Mouse (Mus musculus): ENCODE measurements at regions not wholly inside any gene's neighbourhood (a gene's known extent, or its start where the extent isn't known, plus 50 kb on each side); places are given as distances from the start of the nearest gene placed in this dataset.
A peak's percentile ranks its signal among the peaks of the same experiment; 100 is the strongest.

DNA sequence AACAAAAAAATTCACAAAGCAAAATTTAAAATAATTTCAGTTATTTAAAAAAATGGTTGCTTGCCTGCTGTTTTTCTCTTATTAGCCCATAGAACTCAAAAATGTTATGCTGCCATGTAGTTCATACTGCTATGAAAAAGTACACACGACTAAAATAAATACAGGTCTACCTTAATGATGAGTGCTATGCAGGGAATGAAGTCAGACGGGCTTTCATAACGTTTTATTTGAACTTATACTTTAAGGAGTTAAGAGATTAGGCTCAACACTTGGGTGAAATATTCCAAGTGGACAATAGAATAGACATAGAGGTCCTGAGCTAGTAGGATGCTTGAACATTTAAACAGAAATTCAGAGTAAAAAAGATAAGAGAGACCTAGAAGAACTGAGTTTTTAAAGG is 489.7 kb downstream of the Klf5 start:
- Histone ChIP-seq H3K4me3 (ENCODE audit: low read depth, low read length) (no peak overlapping the region), H3K27me3 (ENCODE audit: control insufficient read depth, insufficient read depth, low read length) (no peaks in the 10 kb centered on the region), H3K4me1 (replicated peaks; ENCODE audit: control insufficient read depth, insufficient read depth) (no peaks in the 10 kb centered on the region), H3K36me3 (ENCODE audit: control insufficient read depth, insufficient read depth, low read length) (no peaks in the 10 kb centered on the region), H3K27ac (replicated peaks) (no peak overlapping the region), H3K9me3 (ENCODE audit: control insufficient read depth, low read length) (no peaks in the 10 kb centered on the region), H3K9ac (ENCODE audit: low read length) (no peak overlapping the region), H3K4me2 (replicated peaks; ENCODE audit: low read depth) (no peak overlapping the region)
- WGBS: 53% methylated on average over 3 of the region's 3 CpGs
- no peak for DNase-seq (ENCODE audit: low spot score)
- TF ChIP-seq CTCF (IDR thresholded peaks at IDR 0.05; ENCODE audit: low read depth) (no peak), EP300 (optimal IDR thresholded peaks at IDR 0.05) (no peak)
- no peak for ATAC-seq (ENCODE audit: low FRiP score, low TSS enrichment)

DNA sequence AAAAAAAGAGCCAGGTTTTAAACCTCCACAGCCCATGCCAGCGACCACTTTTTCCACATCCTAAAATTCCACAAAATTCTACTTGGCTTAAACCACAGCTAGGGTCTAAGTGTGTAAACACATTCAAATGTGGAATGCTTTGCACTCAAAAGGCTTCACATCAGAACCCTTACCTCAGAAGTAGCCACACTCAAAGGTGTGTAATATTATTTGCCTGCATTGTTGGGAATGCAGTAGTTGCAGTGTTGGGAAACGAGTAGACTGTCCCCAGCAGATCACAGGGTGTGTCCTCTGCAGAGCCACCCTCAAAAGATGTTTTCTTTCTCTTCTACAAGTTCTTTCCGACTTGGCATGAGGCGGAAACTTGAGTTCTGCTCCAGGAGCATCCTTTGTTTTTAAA is 488.2 kb downstream of the Klf12 start:
- Histone ChIP-seq H3K27ac (replicated peaks) (no peak overlapping the region), H3K4me2 (replicated peaks; ENCODE audit: low read depth) (no peak overlapping the region), H3K9me3 (ENCODE audit: control insufficient read depth, low read length) (no peaks in the 10 kb centered on the region), H3K4me3 (ENCODE audit: low read depth, low read length) (no peak overlapping the region), H3K9ac (ENCODE audit: low read length) (no peak overlapping the region), H3K4me1 (replicated peaks; ENCODE audit: control insufficient read depth, insufficient read depth) (no peaks in the 10 kb centered on the region), H3K27me3 (ENCODE audit: control insufficient read depth, insufficient read depth, low read length) (no peaks in the 10 kb centered on the region), H3K36me3 (ENCODE audit: control insufficient read depth, insufficient read depth, low read length) (no peaks in the 10 kb centered on the region)
- ATAC-seq (ENCODE audit: low FRiP score, low TSS enrichment) (no peak), DNase-seq (ENCODE audit: low spot score) (no peak)
- TF ChIP-seq CTCF (IDR thresholded peaks at IDR 0.05; ENCODE audit: low read depth) (no peak), EP300 (optimal IDR thresholded peaks at IDR 0.05) (no peak)
- 69% methylated on average over 4 of the region's 4 CpGs for WGBS

DNA sequence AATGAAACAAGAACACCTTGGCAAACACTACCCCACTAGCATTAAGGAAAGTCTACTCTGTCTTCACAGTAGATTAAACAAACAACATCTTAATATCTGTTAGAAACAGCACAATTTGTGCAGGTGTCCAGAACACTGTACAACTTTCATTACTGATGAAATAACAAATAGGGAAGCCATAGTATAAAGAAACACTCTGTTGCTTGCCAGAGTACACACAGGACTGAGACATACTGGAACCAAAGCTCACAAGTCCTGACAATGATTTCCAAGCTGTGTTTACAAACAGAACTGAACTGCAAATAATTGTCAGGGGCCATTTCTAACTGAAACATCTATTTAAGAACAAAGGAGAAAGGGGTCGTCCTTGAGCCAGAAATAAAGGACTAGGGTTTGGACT is 478.4 kb downstream of the Klf12 start:
- H3K27ac ChIP-seq (replicated peaks): no peak overlapping the region
- TF ChIP-seq EP300 (optimal IDR thresholded peaks at IDR 0.05) (no peak), CTCF (IDR thresholded peaks at IDR 0.05; ENCODE audit: low read depth) (no peak)
- no peaks in the 10 kb centered on the region for H3K27me3 ChIP-seq (ENCODE audit: control insufficient read depth, insufficient read depth, low read length)
- no peak overlapping the region for H3K9ac ChIP-seq (ENCODE audit: low read length)
- no peaks in the 10 kb centered on the region for H3K36me3 ChIP-seq (ENCODE audit: control insufficient read depth, insufficient read depth, low read length)
- H3K9me3 ChIP-seq (ENCODE audit: control insufficient read depth, low read length): no peaks in the 10 kb centered on the region
- 30% methylated on average over 1 of the region's 1 CpGs for WGBS
- DNase-seq (ENCODE audit: low spot score) (no peak), ATAC-seq (ENCODE audit: low FRiP score, low TSS enrichment) (peak; percentile 83; the same call in 1 of the 2 replicates)
- H3K4me3 ChIP-seq (ENCODE audit: low read depth, low read length): no peak overlapping the region
- H3K4me2 ChIP-seq (replicated peaks; ENCODE audit: low read depth): no peak overlapping the region
- no peaks in the 10 kb centered on the region for H3K4me1 ChIP-seq (replicated peaks; ENCODE audit: control insufficient read depth, insufficient read depth)

DNA sequence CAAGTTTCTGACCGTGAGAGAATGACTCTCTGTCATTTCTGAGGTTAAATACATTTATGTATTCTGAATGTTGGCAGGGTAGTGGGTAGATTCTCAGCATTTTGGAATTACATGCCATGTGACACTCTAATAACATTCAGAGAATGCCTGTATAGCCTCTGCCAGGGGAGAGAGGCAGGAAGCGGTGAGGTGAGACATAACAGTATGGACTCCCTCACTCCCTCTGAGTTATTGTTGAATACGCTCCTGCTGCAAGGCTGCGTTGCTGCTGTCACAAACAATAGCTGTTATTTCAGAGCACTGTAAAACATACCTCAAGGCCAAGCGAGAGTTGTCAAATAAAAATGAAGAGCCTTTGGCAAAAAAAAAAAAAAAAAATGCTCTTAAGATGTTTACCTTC is 477.9 kb downstream of the Klf12 start:
- Histone ChIP-seq H3K9me3 (ENCODE audit: control insufficient read depth, low read length) (no peaks in the 10 kb centered on the region), H3K36me3 (ENCODE audit: control insufficient read depth, insufficient read depth, low read length) (no peaks in the 10 kb centered on the region), H3K27ac (replicated peaks) (no peak overlapping the region), H3K4me3 (ENCODE audit: low read depth, low read length) (no peak overlapping the region), H3K4me1 (replicated peaks; ENCODE audit: control insufficient read depth, insufficient read depth) (no peaks in the 10 kb centered on the region), H3K9ac (ENCODE audit: low read length) (no peak overlapping the region), H3K27me3 (ENCODE audit: control insufficient read depth, insufficient read depth, low read length) (no peaks in the 10 kb centered on the region), H3K4me2 (replicated peaks; ENCODE audit: low read depth) (no peak overlapping the region)
- DNase-seq (ENCODE audit: low spot score) (no peak), ATAC-seq (ENCODE audit: low FRiP score, low TSS enrichment) (no peak)
- TF ChIP-seq CTCF (IDR thresholded peaks at IDR 0.05; ENCODE audit: low read depth) (no peak), EP300 (optimal IDR thresholded peaks at IDR 0.05) (no peak)
- WGBS: 51% methylated on average over 5 of the region's 5 CpGs

DNA sequence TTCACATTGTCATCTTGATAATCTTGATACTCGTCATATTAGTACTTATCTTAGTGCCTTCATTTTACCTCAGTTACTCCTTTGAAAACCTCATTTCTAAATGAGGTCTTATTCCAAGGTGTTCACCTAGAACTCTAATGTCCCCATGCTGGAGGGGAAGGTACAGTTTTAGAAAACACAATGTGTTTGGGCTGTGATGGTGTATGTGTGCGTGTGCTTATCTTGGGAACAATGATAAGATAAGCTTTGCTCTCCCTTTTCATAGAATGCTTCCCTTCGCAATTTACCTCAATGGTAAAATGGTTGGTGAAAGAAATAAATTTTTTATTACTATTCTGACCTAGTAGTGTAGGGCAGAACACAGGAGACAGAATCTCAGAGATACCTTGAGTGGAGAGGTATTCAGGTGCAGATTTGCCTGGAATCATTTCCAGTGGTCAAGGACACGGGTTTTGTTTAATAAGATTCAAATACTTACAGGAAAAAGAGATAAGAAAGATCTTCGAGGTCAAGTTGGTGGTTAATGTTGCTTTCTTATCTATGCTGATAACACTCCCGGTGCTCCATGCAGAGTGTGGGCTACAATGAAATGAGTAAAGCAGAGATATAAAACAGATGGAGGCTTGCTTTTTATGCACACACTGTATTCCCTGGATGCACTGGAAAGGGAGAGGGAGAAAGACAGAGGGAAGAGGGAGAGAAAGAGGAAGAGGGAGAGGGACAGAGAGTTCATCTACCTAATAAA is 471.6 kb downstream of the Klf12 start:
- no peaks in the 10 kb centered on the region for H3K4me1 ChIP-seq (replicated peaks; ENCODE audit: control insufficient read depth, insufficient read depth)
- 52% methylated on average over 6 of the region's 6 CpGs for WGBS
- H3K36me3 ChIP-seq (ENCODE audit: control insufficient read depth, insufficient read depth, low read length): no peaks in the 10 kb centered on the region
- no peaks in the 10 kb centered on the region for H3K27me3 ChIP-seq (ENCODE audit: control insufficient read depth, insufficient read depth, low read length)
- H3K9me3 ChIP-seq (ENCODE audit: control insufficient read depth, low read length): no peaks in the 10 kb centered on the region
- DNase-seq (ENCODE audit: low spot score) (no peak), ATAC-seq (ENCODE audit: low FRiP score, low TSS enrichment) (no peak)
- H3K27ac ChIP-seq (replicated peaks): no peak overlapping the region
- H3K4me2 ChIP-seq (replicated peaks; ENCODE audit: low read depth): no peak overlapping the region
- no peak for TF ChIP-seq CTCF (IDR thresholded peaks at IDR 0.05; ENCODE audit: low read depth)
- no peak for TF ChIP-seq EP300 (optimal IDR thresholded peaks at IDR 0.05)
- H3K4me3 ChIP-seq (ENCODE audit: low read depth, low read length): no peak overlapping the region
- no peak overlapping the region for H3K9ac ChIP-seq (ENCODE audit: low read length)
